Mouse (Mus musculus): ENCODE results near the gene Msrb3. TPM values are rescaled to one million over a fixed set of nuclear protein-coding genes. Genes with fewer than 3 reads are reported as not detected.

Msrb3 gene
- polyA plus RNA-seq, 1 experiment from 2014 or later = 31.4 TPM

DNA sequence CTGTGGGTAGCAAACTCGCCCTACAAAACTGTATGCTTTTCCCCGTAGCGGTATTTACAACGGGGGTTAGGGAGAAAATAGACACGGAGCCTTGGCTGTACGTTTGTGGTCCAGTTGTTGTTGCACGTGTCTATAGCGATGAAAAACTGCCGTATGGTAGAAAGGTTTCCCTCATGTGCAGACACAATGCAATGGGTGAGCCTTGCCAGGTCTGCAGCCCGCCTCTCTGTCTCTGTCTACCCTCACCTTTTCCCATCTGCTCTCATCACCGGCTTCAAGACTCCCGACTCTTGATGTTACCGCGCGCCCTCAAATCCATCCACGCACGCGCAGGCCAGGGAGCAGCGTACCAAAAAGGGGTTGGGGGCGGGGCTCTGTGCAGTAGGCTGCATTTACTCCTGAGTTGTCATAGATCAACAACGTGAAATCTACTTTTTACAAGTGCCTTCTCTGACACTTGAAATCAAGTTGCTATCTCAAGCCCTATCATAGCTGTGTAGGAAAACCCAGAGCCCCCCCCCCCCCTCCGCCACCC lies 29.6 kb downstream of the Msrb3 start:
- Histone ChIP-seq H3K4me3 (ENCODE audit: low read depth, low read length) (no peak overlapping the region), H3K4me2 (no peak overlapping the region), H3K36me3 (ENCODE audit: control insufficient read depth, insufficient read depth, low read length) (no peaks in the 10 kb centered on the region; the same call in 1 of the 2 replicates), H3K27me3 (ENCODE audit: control insufficient read depth, insufficient read depth, low read length) (no peaks in the 10 kb centered on the region), H3K27ac (ENCODE audit: low read depth, low read length) (no peak overlapping the region), H3K9me3 (replicated peaks; ENCODE audit: control insufficient read depth, low read length) (no peaks in the 10 kb centered on the region), H3K9ac (ENCODE audit: low read depth, low read length) (no peak overlapping the region), H3K4me1 (ENCODE audit: control insufficient read depth, insufficient read depth, low read length) (peaks cover 20% of the 10 kb centered on the region)
- ATAC-seq (replicated peaks; ENCODE audit: insufficient number of reproducible peaks, low FRiP score, low TSS enrichment) = no peak
- WGBS (ENCODE audit: insufficient replicate concordance) = 88% methylated on average over 22 of the region's 22 CpGs

DNA sequence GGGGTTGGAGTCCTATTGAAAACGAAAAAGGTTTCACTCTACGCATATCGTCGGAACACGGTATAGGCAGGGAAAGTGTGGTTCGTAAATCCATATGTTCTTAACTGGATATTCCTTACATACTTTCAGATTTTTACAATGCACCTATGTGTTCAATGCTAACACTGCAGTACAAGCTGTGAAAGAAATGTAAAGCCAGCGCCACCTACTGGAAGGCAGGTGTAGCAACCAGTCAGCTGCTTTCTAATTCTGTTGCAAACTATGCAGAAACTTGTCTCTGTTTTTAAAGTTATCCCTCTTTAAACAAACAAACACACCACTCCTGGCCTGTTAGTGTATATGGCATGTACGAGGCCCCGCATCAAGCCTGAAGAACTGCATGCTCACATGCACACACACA lies 34.5 kb downstream of the Msrb3 start:
- no peak for ATAC-seq (replicated peaks; ENCODE audit: insufficient number of reproducible peaks, low FRiP score, low TSS enrichment)
- Histone ChIP-seq H3K9ac (ENCODE audit: low read depth, low read length) (no peak overlapping the region), H3K27ac (ENCODE audit: low read depth, low read length) (no peak overlapping the region), H3K27me3 (ENCODE audit: control insufficient read depth, insufficient read depth, low read length) (no peaks in the 10 kb centered on the region), H3K4me3 (ENCODE audit: low read depth, low read length) (no peak overlapping the region), H3K4me2 (no peak overlapping the region), H3K36me3 (ENCODE audit: control insufficient read depth, insufficient read depth, low read length) (peaks cover 3% of the 10 kb centered on the region; the same call in 1 of the 2 replicates), H3K9me3 (replicated peaks; ENCODE audit: control insufficient read depth, low read length) (no peaks in the 10 kb centered on the region), H3K4me1 (ENCODE audit: control insufficient read depth, insufficient read depth, low read length) (peaks cover 4% of the 10 kb centered on the region; the same call in 1 of the 2 replicates)
- 31% methylated on average over 9 of the region's 9 CpGs for WGBS (ENCODE audit: insufficient replicate concordance)

DNA sequence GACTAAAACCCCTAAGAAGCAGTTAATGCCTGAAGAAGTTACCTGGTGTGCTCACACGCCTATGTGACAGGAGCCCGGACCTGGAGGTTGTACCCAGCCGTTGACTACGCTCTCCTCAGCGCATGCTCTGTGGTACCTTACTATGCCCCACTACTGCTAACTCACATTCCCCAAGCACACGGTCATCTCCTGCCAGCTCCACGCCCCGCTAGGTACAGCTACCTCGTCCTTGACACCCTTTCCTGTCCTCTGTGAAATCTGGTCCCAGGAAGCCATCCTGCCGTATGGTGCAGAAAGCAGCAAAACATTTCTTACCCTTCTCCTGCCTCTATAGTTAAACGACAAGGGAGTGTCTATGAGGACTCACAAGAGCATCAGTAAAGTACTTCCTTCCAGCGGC lies 37.2 kb downstream of the Msrb3 start:
- Histone ChIP-seq H3K4me3 (ENCODE audit: low read depth, low read length) (no peak overlapping the region), H3K4me2 (no peak overlapping the region), H3K27ac (ENCODE audit: low read depth, low read length) (no peak overlapping the region), H3K9ac (ENCODE audit: low read depth, low read length) (no peak overlapping the region), H3K4me1 (ENCODE audit: control insufficient read depth, insufficient read depth, low read length) (peaks cover 14% of the 10 kb centered on the region), H3K27me3 (ENCODE audit: control insufficient read depth, insufficient read depth, low read length) (no peaks in the 10 kb centered on the region), H3K9me3 (replicated peaks; ENCODE audit: control insufficient read depth, low read length) (no peaks in the 10 kb centered on the region), H3K36me3 (ENCODE audit: control insufficient read depth, insufficient read depth, low read length) (peaks cover 3% of the 10 kb centered on the region; the same call in 1 of the 2 replicates)
- no peak for ATAC-seq (replicated peaks; ENCODE audit: insufficient number of reproducible peaks, low FRiP score, low TSS enrichment)
- WGBS (ENCODE audit: insufficient replicate concordance) = 93% methylated on average over 12 of the region's 12 CpGs

DNA sequence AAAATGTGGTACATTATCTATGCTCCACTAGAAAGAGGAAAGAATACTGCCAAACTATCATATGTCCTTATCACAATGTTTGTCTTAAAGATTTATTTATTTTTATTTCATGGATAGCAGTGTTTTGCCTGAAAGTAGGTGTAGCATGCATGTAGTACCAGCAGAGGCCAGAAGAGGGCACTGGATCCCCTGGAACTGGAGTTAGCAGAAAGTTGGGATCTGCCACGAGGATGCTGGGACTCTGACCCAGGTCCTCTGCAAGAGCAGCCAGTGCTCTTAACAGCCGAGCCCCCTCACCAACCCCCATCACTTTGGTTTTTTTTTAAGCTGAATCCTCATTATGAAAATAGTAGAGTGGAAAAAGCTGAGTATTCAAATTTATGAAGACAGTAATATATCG lies 37.7 kb downstream of the Msrb3 start:
- WGBS (ENCODE audit: insufficient replicate concordance) = 74% methylated on average over 3 of the region's 3 CpGs
- Histone ChIP-seq H3K4me1 (ENCODE audit: control insufficient read depth, insufficient read depth, low read length) (peaks cover 14% of the 10 kb centered on the region), H3K9ac (ENCODE audit: low read depth, low read length) (no peak overlapping the region), H3K4me3 (ENCODE audit: low read depth, low read length) (no peak overlapping the region), H3K27me3 (ENCODE audit: control insufficient read depth, insufficient read depth, low read length) (no peaks in the 10 kb centered on the region), H3K36me3 (ENCODE audit: control insufficient read depth, insufficient read depth, low read length) (peaks cover 3% of the 10 kb centered on the region; the same call in 1 of the 2 replicates), H3K27ac (ENCODE audit: low read depth, low read length) (no peak overlapping the region), H3K9me3 (replicated peaks; ENCODE audit: control insufficient read depth, low read length) (no peaks in the 10 kb centered on the region), H3K4me2 (no peak overlapping the region)
- ATAC-seq (replicated peaks; ENCODE audit: insufficient number of reproducible peaks, low FRiP score, low TSS enrichment) = no peak

DNA sequence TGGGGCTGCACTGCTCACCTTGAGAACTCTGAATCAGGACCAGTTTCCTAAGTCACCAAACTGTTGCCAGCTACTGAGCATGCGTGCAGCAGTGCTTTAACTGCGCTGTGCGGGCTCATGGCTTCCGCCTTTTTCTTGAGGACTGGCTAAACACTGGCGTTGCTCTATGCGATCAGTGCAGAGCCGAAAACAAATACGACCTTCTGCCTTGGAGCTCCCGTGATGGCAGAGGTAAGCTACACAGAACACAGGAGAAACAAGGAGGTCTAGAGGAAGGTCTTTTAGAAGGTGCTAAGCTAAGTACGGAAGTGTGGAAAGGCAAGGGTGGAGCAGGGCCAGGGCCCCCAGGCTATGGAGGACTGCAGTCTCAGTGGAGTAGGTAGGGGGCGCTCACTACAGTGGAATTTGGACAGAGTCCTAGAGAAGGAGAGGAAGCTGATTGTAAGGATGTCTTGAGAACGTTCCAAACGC lies 41.3 kb downstream of the Msrb3 start:
- Histone ChIP-seq H3K27ac (ENCODE audit: low read depth, low read length) (no peak overlapping the region), H3K4me1 (ENCODE audit: control insufficient read depth, insufficient read depth, low read length) (peaks cover 14% of the 10 kb centered on the region), H3K36me3 (ENCODE audit: control insufficient read depth, insufficient read depth, low read length) (peaks cover 3% of the 10 kb centered on the region; the same call in 1 of the 2 replicates), H3K4me3 (ENCODE audit: low read depth, low read length) (no peak overlapping the region), H3K4me2 (peak overlapping the region; percentile 52), H3K9me3 (replicated peaks; ENCODE audit: control insufficient read depth, low read length) (no peaks in the 10 kb centered on the region), H3K27me3 (ENCODE audit: control insufficient read depth, insufficient read depth, low read length) (no peaks in the 10 kb centered on the region), H3K9ac (ENCODE audit: low read depth, low read length) (no peak overlapping the region)
- WGBS (ENCODE audit: insufficient replicate concordance) = 40% methylated on average over 13 of the region's 13 CpGs
- no peak for ATAC-seq (replicated peaks; ENCODE audit: insufficient number of reproducible peaks, low FRiP score, low TSS enrichment)

DNA sequence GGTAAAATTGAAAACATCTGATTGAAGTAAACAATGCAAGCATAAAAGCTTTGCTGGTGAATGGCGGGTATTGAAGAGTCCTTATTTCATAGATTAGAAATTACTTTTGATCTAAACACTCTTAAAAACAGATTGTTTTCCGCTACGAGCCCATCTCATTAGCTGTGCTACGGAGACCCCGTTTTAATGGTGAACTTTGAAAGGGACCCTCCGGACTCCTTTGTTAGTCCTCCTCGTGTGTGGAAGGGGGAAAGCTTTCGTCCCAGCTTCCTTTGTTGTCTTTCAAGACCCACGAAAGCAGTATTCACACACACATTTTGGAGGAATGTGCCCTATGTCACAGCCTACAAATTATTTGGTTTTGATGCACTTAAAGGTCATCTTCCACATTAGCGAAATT lies 44.6 kb downstream of the Msrb3 start:
- Histone ChIP-seq H3K36me3 (ENCODE audit: control insufficient read depth, insufficient read depth, low read length) (no peaks in the 10 kb centered on the region; the same call in none of the 2 replicates), H3K4me1 (ENCODE audit: control insufficient read depth, insufficient read depth, low read length) (peaks cover 9% of the 10 kb centered on the region), H3K4me3 (ENCODE audit: low read depth, low read length) (no peak overlapping the region), H3K27me3 (ENCODE audit: control insufficient read depth, insufficient read depth, low read length) (no peaks in the 10 kb centered on the region), H3K9me3 (replicated peaks; ENCODE audit: control insufficient read depth, low read length) (no peaks in the 10 kb centered on the region), H3K27ac (ENCODE audit: low read depth, low read length) (no peak overlapping the region), H3K4me2 (no peak overlapping the region), H3K9ac (ENCODE audit: low read depth, low read length) (no peak overlapping the region)
- 84% methylated on average over 10 of the region's 10 CpGs for WGBS (ENCODE audit: insufficient replicate concordance)
- ATAC-seq (replicated peaks; ENCODE audit: insufficient number of reproducible peaks, low FRiP score, low TSS enrichment) = no peak

DNA sequence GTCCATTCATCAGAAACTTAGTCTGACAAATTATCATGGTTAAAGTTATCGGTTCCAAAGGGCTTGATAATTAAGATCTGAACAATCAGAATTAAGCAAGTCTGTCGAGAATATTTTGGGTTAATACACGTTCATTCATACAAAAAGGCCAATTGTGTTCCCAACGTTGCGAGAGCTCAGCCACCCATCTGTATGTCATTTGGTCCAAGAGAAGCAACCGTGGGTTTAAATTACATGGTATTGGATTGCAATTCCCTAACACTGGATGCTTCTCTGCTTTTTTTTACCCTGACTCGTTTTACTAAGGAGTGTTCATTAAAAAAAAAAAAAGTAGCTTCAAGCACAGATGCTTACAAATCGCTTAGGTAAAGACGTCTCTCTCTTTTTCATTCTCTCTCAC lies 45.1 kb downstream of the Msrb3 start:
- Histone ChIP-seq H3K36me3 (ENCODE audit: control insufficient read depth, insufficient read depth, low read length) (no peaks in the 10 kb centered on the region; the same call in none of the 2 replicates), H3K4me2 (no peak overlapping the region)
- 78% methylated on average over 9 of the region's 9 CpGs for WGBS (ENCODE audit: insufficient replicate concordance)

DNA sequence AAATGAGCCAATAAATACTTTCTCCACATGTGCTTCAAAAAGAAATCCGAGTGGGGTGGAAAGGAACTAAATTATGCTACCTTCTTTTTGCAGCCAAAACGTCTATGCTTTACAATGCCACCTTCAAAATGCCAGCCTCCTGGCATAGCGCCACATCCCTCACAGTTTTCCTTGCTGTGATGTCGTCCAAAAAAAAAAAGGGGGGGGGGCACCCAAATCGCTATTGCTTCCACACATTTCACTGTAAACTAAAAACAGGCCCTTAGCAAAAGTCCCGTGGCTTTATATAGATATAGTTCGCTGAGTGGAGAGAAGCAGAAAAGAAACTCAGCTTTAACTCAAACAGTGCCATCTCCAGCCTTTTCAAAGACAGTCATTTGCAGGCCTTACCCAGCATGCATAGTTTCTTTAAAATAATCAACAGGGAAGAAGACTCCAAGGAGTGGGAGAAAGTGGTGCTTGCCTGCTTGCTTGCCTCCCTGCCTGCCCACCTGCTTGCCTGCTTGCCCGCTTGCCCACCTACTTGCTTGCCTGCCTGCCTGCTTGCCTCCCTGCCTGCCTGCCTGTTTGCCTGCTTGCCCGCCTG lies 47.6 kb downstream of the Msrb3 start:
- Histone ChIP-seq H3K4me3 (ENCODE audit: low read depth, low read length) (no peak overlapping the region), H3K27me3 (ENCODE audit: control insufficient read depth, insufficient read depth, low read length) (no peaks in the 10 kb centered on the region), H3K9me3 (replicated peaks; ENCODE audit: control insufficient read depth, low read length) (no peaks in the 10 kb centered on the region), H3K36me3 (ENCODE audit: control insufficient read depth, insufficient read depth, low read length) (peaks cover 5% of the 10 kb centered on the region), H3K4me2 (no peak overlapping the region), H3K9ac (ENCODE audit: low read depth, low read length) (no peak overlapping the region; the same call in 1 of the 2 replicates), H3K27ac (ENCODE audit: low read depth, low read length) (no peak overlapping the region), H3K4me1 (ENCODE audit: control insufficient read depth, insufficient read depth, low read length) (no peaks in the 10 kb centered on the region)
- 68% methylated on average over 9 of the region's 9 CpGs for WGBS (ENCODE audit: insufficient replicate concordance)
- no peak for ATAC-seq (replicated peaks; ENCODE audit: insufficient number of reproducible peaks, low FRiP score, low TSS enrichment)

More for the DNA sequence above, 45.1 kb downstream of the Msrb3 start:
- Histone ChIP-seq H3K9me3 (replicated peaks; ENCODE audit: control insufficient read depth, low read length) (no peaks in the 10 kb centered on the region), H3K27me3 (ENCODE audit: control insufficient read depth, insufficient read depth, low read length) (no peaks in the 10 kb centered on the region), H3K4me3 (ENCODE audit: low read depth, low read length) (no peak overlapping the region), H3K4me1 (ENCODE audit: control insufficient read depth, insufficient read depth, low read length) (peaks cover 7% of the 10 kb centered on the region), H3K9ac (ENCODE audit: low read depth, low read length) (no peak overlapping the region), H3K27ac (ENCODE audit: low read depth, low read length) (no peak overlapping the region)
- no peak for ATAC-seq (replicated peaks; ENCODE audit: insufficient number of reproducible peaks, low FRiP score, low TSS enrichment)
